Mouse (Mus musculus) megakaryocyte-erythroid progenitor cell, adult 5-6 weeks (primary cell): ENCODE results near the gene Cyp11a1. TPM values are rescaled to one million over a fixed set of nuclear protein-coding genes. Genes with fewer than 3 reads are reported as not detected.

ENCODE experiments used
- ATAC-seq: replicated peaks from 2 replicates; pipeline ENCODE4 v1.8.0; 2016; ENCODE audit warnings: mild to moderate bottlenecking, inconsistent platforms; ENCODE audit not compliant: severe bottlenecking, poor library complexity, low FRiP score, low TSS enrichment
- total RNA-seq, 2 experiments: library from RNA; stranded (forward) in 1 of 2; stranded (reverse) in 1 of 2; fragments of 200-1000, 215-1000 nt in 1 of 2; fragments of >200 nt in 1 of 2; fragmentation: Nextera tagmentation in 1 of 2; gene quantifications; 2 replicates each; pipeline ENCODE4 v1.2.3; 2014 to 2017

The Cyp11a1 gene
- total RNA-seq, 2 experiments from 2014 or later: not detected

DNA sequence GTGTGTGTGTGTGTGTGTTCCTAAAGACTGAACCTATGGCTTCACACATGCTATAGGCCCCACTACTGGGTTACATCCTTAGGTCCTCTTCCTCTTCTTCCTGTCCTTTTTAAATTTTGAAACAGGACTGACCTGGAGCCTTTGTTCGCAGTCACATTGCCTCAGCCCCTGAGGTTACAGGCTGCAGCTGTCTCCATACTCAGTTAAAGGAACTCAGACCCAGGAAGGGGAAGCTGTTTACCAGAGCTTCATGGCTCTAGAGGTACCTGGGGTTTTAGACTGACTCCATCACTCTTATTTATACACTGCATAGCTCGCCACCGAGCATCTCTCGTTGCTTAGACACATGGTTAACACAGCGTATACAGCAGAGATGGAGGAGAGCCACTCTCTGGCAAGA lies 34.8 kb upstream of the Cyp11a1 start:
- ATAC-seq: no peak

GRCm38 (mm10) chr9:57972141-57972591 lies 34.0 kb upstream of the Cyp11a1 start:
- ATAC-seq: no peak

DNA sequence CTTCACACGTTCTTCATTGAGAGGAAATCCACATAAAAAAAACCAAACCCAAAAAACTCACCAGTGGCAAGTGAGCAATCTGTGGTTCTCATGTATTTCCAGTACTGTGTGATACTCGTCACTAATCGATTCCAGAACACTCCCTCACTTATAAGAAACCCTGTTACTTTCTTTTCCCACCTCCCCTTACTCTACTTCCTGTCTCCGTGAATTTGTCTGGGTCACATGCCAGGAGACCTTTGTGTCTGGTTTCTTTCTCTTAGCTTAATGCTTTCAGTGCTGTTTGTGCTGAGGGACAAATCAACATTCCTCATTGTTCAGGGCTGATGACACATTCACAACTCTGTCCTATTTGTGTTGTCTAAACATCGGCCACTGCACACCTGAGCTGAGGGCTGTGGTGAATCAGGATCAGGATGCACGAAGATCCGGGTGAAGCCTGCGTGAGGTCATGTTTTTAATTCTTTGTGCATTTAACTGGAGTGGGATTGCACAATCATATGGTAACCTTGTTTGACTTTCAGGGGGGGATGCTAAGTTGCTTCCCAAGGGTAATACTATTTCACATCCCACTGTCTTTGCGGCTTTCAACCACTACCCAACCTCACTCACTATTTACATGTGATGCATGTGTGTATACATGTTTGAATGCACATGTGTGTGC lies 33.3 kb upstream of the Cyp11a1 start:
- no peak for ATAC-seq

DNA sequence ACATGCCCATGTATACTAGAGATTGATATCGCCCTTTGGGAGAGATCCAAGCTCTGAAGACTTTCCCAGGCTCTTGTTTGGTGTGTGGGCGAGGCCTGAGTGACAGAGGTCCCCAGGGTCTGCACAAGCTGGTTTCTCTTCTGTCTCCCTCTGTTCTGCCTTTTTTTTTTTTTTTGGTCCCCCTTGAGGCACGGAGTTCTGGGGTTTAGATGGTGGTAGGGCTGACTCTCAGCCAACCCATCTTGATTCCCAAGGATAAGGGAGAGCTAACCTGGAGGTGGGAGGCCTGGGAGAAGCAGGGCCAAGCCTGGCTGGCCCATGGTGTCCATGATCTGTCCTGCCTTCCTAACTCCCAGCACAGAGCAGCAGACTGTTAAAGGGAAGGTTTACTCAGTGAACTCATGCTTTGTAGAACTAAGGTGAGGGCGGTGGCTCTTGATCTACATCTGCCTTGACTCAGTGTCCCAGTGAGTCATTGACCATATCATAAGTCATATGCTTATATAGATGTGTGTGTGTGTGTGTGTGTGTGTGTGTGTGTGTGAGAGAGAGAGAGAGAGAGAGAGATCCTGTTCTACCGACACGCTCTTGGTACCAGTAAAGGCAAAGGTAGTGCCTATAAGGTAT lies 32.7 kb upstream of the Cyp11a1 start:
- no peak for ATAC-seq

DNA sequence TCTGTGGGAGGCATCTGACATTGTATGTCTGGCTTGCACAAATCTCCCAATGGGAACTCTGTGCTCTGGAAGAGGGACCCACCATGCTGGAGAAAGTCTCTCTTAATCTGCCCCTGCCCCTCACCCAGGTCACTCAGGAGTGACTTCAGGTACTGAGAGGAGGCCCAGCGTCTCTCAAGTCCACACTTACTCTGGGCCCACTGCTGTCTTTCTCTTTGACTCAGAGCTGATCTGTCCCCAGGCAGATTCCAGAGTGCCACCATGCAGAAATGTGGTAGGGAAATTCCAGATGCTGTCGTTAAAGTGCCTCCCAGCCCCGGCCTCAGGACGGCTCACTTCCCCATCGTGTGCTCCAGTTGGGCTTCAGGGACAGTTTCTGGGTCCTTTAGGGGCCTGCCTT lies 32.0 kb upstream of the Cyp11a1 start:
- no peak for ATAC-seq

DNA sequence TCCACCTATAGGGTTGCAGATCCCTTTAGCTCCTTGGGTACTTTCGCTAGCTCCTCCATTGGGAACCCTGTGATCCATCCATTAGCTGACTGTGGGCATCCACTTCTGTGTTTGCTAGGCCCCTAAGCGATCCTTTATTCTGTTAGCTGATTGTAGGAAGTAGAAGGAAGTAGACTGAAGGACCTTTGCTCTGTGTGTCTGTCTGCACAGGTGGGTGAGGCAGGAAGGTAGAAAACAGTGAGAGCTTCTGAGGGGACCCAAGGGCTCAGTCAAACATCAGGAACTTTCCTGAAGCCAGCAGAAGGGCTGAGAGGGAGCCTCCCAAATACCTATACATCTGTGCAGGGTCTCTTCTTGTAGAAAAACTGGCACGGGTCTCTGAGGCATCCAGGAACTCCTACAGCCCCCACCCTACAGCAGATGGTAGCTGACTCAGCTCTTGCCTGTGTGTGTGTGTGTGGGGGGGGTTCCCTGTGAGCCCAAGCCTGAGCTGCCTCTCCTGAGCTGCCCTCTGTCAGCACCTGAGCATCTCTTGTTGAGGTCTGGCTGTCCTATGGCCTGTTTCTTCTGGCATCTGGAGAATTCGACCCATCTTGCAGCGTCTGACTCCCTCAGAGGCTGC lies 30.9 kb upstream of the Cyp11a1 start:
- ATAC-seq: no peak

- ATAC-seq: no peak
Measured at GRCm38 (mm10) chr9:57978025-57978424, 28.2 kb upstream of the Cyp11a1 start.

- ATAC-seq: no peak
Measured at GRCm38 (mm10) chr9:57978858-57979257, 27.4 kb upstream of the Cyp11a1 start.

GRCm38 (mm10) chr9:57980570-57980969 lies 25.6 kb upstream of the Cyp11a1 start:
- no peak for ATAC-seq

DNA sequence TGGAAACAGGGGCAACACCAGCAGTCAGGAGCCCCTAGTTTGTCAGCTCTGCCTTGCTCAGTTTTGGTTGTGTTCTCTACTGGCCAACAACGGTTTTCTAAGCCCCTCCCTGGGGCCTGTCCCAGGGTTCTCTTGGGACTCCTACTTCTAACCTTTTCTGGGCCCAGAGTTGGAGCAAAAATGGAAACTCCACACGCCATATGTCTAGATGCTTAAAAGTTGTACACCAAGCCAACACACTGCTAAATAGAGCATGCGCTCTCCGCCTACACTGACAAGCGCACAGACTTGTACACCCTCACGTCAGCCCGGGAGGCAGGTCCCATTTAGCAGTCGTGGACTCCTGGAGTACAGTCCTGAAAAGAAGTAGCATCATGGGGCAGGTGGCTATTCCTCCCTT lies 20.9 kb upstream of the Cyp11a1 start:
- no peak for ATAC-seq

GRCm38 (mm10) chr9:57986293-57986692 lies 19.9 kb upstream of the Cyp11a1 start:
- no peak for ATAC-seq

GRCm38 (mm10) chr9:57988098-57988497 lies 18.1 kb upstream of the Cyp11a1 start:
- ATAC-seq: no peak

DNA sequence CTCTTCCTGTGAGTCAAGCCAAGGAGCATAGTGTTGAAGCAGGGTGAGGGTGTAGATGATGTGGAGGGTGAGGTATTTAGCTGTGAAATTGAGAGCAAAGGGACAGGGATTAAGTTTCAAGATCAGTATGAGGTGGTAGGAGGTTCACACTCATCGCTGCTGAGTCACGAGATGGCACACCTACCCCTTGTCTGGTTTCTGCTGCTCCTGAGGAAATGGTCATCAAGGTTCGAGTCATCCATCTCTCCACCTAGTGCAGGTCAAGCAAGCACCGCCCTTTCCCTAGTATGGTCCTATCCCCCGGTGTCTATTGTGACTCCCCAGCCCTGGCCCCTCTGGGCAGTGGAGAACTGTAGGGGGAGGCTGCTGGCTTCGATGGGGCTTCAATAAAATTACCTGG lies 16.9 kb upstream of the Cyp11a1 start:
- no peak for ATAC-seq

- ATAC-seq: no peak; the same call in 1 of the 2 replicates
Measured at GRCm38 (mm10) chr9:57990438-57991110, 15.6 kb upstream of the Cyp11a1 start.

DNA sequence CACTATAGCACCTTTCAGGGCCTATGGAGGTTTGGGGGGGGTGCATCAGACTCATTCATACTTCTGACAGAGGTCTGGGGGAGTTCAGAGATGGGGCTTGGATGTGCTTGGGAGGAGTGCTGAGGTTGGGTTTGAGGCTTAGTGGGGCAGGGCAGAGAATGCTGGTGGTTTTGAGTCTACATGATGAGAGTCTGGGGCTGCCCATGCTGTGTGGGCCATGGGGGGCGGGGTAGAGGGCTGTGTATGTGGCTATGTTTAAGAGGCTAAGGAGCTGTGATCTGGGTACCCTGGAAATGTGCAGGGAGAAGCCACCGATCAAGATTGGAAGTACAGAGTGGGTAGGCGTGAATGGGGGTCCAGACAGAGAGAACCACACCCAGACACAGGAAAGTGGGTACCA lies 14.2 kb upstream of the Cyp11a1 start:
- ATAC-seq: no peak

DNA sequence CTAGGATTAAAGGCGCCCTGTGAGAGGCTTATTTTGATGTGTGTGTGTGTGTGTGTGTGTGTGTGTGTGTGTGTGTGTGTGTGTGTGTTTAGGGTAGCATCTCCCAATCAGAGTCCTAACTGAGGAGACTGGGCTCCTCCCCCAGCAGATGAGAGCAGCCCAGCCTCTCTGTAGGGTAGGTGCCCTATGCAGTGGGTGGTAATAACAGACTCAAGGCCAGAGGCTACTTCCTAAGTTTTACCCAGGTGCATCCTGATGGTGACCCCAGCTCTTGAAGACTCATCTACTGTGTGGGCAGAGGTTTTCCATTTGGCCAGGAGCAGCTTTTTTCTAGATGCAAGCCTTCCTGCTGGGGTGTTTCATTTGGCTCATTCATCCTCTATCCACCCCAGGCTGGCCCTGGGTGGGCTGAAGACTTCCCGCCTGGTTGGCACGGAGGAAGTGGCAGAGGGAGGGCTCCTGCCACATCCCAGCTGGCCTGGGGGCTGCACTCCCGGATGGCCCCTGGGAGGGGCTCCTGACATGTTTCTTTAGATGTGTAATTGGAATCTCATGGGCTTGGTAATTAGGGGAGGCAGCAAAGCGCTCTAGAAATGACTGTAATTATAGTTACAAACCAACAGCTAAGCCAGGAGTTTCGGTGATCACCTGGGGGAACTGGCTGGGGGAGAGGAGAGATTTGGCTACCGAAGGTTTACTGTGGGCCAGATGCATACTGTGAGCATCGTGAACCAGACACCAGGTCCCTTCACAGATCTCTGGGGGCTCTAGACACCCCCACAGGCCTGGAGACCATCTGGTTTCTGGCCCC lies 13.2 kb upstream of the Cyp11a1 start:
- ATAC-seq: no peak

GRCm38 (mm10) chr9:57995282-57995681 lies 10.9 kb upstream of the Cyp11a1 start:
- ATAC-seq: no peak

- peak; percentile 31 for ATAC-seq
Measured at GRCm38 (mm10) chr9:57997511-57998031, 8.6 kb upstream of the Cyp11a1 start.

DNA sequence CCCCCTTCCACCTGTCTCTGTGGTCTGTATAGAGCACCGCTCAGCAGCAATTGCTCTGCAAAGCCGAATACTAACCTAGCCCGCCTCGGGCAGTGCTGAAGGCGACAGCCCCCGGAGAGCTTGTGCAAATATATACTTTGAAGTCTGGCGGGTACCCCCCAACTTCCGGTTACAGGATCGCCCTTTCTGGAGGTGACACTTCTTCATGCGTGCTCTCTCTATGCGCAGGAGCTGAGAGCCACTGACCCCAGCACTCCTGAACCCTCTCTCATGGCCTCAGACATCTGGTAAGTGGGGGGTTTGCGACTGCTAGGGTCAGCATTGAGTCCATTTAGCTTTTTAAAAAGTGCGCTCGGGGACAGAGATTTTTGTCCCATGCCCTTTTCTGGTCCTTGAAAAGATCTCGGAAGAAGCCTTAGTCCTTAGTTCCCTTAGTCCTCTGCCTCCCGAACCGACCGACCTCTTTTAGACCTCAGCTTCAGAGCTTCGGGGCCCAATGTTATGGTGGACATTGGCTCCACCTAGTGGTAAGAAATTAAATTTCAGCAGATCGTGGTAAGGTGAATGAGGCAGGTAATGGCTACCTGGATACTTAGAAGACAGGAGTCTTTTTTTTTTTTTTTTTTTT lies 8.1 kb upstream of the Cyp11a1 start:
- ATAC-seq: peak; percentile 70
